Mouse (Mus musculus) retina, adult 2 months (tissue): ENCODE data around the gene Dkkl1.

Experiments
- DNase-seq: peaks from one replicate; pipeline ENCODE4 v3.0.0-alpha.2; 2012; ENCODE audit warnings: low read depth, low spot score

Gene Dkkl1

DNA sequence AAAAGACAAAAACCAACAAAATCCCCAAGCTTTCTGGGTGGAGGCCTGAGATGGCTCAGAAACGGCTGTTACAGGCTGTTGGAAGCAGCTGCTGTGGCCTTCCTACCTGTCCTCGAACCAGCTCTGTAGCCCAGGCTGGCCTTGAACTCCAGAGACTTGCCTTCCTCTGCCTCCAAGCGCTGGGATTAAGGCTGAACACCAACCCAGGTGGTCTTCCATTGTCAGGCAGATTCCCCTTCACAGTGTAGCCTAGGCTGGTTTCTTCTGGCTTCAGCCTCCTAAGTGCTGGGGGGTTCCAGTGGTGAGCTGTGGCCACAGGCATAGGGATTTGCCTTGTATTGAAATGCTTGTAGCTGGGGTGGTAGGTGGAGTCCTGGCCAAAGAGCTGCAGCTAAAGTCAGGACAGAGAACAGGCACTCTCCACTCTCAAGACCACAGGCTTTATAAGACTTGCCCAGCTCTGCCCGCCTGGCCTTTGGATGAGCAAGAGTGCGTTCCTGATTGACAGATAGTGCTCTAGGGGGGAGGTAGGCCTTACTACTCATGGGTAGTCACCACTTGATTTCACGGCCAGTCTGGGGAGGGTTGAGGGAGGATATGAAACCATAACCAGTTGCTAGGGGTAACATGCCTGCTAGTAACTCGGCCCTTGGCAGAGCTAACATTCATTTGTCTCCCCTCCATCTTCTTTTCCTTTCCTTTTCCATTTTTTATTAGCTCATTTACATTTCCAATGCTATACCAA, 17.7 kb upstream of the Dkkl1 start:
- DNase-seq = no peak

- DNase-seq = no peak
Observed at GRCm38 (mm10) chr7:45229046-45229445, 17.1 kb upstream of the Dkkl1 start.

GRCm38 (mm10) chr7:45228548-45228947, 16.6 kb upstream of the Dkkl1 start:
- no peak for DNase-seq

- no peak for DNase-seq
Observed at GRCm38 (mm10) chr7:45226421-45226820, 14.5 kb upstream of the Dkkl1 start.

DNA sequence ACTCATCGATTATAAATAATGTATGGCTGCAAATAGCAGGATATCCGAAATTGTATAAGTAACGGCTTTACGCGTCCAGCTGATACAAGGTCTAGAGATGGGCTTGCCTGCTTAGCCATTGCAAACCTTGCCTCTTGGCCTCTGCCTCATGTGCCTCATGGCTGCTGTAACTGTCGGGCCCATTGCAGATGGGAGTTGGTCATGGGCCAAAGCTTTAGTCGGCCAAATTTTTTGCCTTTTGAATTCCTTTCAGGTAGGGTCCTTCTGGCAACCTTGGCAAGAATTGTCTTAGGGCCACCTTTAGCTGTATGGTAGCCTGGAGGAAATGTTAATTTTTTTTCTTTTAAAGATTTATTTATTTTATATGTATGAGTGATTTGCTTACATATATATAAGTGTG, 12.9 kb upstream of the Dkkl1 start:
- DNase-seq = no peak

DNA sequence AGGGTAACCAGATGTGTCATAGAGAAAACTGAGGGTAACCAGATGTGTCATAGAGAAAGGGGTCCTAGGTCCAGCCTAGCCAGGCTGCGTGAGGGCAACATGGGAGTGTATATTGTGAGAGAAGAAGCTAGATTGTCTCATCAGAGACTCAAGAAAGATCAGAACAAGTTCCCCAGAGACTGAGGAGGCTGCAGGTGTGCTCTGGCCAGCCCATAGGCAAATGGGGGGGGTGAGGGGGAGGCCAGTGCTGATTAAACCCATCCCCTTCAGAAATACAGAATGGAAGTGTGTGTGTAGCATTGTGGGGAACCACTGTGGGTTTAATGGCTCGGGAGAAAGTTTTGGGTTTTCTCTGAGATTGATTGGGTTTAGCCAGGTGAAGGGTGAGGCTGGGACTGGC, 9.7 kb upstream of the Dkkl1 start:
- no peak for DNase-seq

- DNase-seq = no peak
Observed at GRCm38 (mm10) chr7:45216442-45217183, 4.7 kb upstream of the Dkkl1 start.

DNA sequence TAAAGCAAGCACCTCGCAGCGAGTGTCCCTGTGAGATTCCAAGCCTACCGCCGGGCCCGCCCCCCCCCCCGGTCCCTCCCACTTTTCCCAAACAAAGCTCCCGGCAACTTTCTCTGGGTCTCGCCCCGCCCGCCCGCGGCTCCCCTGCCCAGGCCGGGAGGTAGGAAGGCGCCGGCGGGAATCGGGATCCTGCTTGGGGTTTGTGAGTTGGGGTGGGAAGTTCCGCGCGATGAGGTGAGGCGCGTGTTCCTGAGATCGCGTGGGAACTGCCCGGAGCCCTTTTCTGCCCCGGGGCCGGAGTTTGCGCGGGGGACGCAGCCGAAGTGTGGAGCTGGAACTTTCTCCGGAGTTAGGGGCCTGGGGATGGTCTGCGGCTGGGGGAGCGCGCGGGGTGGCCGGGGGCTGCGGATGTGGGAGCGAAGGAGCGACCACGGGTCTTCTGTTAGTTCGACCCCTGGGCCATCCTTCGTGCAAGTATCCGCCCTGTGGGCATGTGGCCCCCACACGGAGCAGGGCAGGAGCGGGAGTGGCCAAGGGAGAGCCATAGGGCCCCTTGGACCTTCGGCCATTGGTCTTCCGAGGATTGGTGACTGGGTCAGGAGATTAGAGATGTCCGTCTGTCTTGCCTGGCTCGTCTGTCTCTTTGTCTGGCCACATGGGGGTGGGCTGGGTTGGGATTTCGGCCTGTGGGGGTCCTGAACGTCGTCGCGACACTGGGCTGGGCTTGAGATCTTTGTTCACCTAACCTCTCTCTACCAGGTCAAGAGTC, 3.9 kb upstream of the Dkkl1 start, which contains the start of gene Tead2:
Gene Tead2 (plus strand): TSS at position 81 of the 769 bp plus-strand sequence.
- DNase-seq = no peak

GRCm38 (mm10) chr7:45213708-45214107, 1.8 kb upstream of the Dkkl1 start:
- DNase-seq = no peak

- no peak for DNase-seq
Observed at GRCm38 (mm10) chr7:45212356-45212755, 409 bp upstream of the Dkkl1 start.

DNA sequence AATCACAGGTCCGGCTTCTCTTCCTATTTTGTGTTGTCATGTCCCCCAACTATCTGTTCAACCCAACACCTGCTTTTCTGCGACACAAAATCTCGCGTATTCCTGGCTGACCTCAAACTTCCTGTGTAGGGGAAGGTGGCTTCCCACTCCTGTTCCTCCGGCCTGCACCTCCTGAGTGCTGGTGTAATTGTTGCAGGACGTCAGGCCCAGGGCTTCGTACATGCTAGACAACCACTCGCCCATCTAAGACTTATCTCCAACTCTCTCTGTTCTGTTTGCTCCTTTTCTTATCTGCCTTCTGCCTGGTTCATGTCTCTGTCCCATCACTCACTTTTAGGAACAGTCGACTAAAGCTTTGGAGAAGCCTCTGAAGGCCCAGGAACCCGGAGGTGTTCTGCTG, 877 bp downstream of the Dkkl1 start:
- no peak for DNase-seq

GRCm38 (mm10) chr7:45208260-45208659, 3.7 kb downstream of the Dkkl1 start:
- DNase-seq = no peak

DNA sequence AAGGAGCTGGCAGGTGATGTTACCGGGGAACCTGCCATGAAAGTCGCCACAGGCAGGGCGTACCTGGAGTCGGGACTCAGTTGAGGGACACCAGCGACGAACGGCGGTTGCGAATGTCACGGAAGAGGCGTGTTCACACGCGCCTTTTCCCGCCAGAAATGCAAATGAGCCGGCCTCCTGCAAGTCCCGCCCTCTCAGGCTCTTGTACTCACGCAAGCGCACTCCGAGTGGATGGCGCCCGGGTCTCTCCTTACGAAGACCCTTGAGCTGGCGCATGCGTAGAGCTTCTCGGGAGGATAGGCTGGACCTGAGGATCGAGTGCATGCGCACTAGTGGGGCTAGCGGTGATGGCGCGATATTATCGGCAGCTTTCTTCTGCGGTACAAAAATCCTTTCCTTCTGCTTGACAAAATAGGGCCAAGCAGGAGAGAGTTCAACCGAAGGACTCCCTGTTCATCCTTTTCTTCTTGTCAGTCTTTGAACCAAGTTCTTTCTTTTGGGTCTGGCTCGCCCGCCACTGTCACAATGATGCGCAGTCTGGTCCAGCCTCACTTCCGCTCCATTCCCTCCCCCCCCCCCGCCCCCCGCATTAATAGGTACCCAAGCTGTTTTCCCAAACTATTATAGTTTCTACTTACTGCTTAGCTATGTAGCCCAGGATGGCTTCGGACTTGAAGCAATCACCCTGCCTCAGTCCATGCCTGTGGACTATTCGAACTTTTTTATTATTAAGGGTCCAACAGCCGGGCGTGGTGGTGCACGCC, 7.4 kb downstream of the Dkkl1 start, which contains the start of gene Ccdc155:
Gene Ccdc155 (minus strand): TSS at position 513 of the 764 bp plus-strand sequence.
- peak; percentile 73 for DNase-seq

GRCm38 (mm10) chr7:45202654-45203053, 9.3 kb downstream of the Dkkl1 start:
- DNase-seq = no peak

DNA sequence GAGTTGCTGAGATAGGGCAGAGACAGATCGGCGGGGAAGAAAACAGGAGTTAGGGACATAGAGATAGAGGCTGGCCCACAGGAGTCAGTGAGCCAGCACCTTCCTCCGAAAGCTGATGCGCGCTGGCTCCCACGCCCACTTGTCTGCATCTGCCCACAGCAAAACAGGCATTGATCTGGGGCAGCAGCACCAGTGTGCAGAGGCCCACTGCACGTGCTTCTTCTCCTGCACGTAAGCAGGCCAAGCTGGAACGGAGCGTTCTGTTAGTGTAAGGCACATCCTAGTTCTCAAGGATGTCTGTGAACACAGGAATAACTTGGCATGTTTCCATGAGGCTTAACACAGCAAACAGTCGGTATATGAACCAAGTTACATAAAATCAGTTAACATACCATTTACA, 13.0 kb downstream of the Dkkl1 start:
- DNase-seq = no peak

- DNase-seq = peak; percentile 75
Observed at GRCm38 (mm10) chr7:45198435-45198834, 13.5 kb downstream of the Dkkl1 start.

DNA sequence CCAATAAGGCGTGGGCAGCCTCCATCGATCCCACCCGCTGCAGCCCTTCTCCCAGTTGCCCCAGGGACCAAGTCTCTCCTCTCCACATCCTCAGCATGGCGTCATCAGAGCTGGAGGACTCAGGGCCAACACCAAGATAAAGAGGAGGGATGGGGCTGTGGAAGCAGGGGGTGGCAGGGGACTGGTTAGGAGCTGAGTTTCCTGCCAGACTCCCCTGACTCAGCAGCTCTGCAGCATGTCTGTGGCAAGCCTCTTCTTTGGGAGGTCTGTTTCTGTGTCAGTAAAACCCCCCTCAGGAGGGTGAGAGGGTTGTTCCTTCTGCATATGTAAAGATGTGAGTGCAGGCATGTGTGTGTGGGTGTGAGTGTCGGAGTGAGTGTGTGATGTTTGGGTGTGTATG, 15.0 kb downstream of the Dkkl1 start:
- DNase-seq = no peak

- no peak for DNase-seq
Observed at GRCm38 (mm10) chr7:45196176-45196535, 15.8 kb downstream of the Dkkl1 start.

DNA sequence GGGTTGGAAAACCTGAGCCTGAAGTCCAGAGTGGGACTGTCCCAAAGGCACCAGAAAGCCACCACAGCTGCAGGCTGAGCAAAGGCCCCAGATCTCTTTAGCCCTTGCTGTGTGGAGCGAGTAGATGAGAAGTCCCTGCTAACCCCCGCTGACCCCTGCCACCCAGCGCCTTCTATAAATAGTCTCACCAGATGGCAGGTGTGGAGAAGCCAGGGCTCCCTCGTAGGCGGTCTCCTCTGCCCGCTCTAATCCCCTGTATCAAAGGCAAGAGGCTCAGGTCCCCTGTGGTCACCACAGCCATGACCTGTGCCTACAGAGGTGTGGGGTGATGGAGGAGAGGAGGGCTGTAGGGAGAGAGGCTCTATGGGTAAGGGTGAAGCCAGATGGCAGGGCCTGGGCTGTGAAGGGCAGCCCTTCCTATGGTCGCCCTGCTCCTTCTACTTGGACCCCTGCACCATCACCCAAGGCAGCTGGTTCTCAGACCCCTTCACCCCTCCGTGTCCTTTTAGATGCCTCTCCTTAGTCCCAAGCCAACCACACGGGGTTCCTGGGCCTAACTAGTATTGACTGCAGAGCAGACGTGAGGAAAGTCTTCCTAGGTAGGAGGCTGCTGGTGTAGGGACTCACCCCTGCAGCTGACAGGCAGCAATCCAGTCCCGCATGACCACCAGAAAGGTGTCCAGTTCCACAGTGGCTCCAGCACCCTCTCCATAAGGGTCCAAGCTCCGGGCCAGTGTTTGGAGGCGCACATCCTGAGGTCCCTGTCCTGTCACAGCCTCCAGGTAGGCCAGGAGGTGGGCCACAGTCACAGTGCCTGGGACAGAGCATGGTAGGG, 16.4 kb downstream of the Dkkl1 start:
- DNase-seq = peak; percentile 69
